Mouse (Mus musculus): ENCODE measurements around the gene Lzts2. TPM values are rescaled to one million over a fixed set of nuclear protein-coding genes. Genes with fewer than 3 reads are reported as not detected.

Lzts2 gene
- polyA plus RNA-seq, 1 experiment from 2014 or later: 47.9 TPM

- Histone ChIP-seq H3K4me3 (peak overlapping the region; percentile 73), H3K27me3 (ENCODE audit: poor library complexity, severe bottlenecking) (no peaks in the 10 kb centered on the region), H3K36me3 (replicated peaks) (peaks cover 76% of the 10 kb centered on the region), H3K27ac (peak overlapping the region; percentile 88), H3K9me3 (no peaks in the 10 kb centered on the region; the same call in 1 of the 2 replicates), H3K4me1 (peaks cover 35% of the 10 kb centered on the region)
- 55% methylated on average over 17 of the region's 17 CpGs for WGBS
- no peak for DNase-seq (ENCODE audit: extremely low spot score, low spot score)
Observed at GRCm38 (mm10) chr19:45007021-45007420, 7.2 kb upstream of the Lzts2 start.

DNA sequence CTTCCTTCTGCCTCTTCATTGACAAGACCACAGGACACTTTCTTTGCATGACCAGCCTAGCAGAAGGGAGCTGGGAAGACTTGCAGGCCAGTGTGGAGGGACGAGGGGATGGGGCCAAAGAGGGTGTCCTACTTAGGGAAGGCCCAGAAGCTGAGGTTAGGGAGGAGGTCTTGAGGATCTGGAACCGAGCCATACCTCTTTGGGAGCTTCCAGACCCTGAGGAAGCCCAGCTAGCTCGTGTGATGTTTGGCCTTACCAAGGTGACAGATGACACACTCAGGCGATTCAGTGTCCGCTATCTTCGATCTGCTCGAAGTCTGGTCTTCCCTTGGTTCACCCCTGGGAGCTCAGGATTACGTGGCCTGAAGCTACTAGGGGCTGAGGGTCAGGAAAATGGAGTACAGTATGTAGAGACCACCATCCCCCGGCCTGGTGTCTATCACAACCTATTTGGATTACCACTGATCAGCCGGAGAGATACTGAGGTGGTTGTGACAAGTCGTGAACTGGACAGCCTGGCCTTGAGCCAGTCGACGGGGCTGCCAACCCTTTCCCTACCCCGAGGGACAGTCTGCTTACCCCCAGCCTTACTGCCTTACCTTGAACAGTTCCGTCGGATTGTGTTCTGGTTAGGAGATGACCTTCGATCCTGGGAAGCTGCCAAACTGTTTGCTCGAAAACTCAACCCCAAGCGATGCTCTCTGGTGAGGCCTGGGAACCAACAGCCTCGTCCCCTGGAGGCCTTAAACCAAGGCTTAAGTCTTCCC is 6.6 kb upstream of the Lzts2 start:
- Histone ChIP-seq H3K27ac (0 out of 2 replicates have a peak overlapping the region, but pooled peaks have one; percentile 88), H3K27me3 (ENCODE audit: poor library complexity, severe bottlenecking) (no peaks in the 10 kb centered on the region), H3K4me3 (peak overlapping the region; percentile 73), H3K4me1 (peaks cover 36% of the 10 kb centered on the region), H3K36me3 (replicated peaks) (peaks cover 76% of the 10 kb centered on the region), H3K9me3 (no peaks in the 10 kb centered on the region; the same call in 1 of the 2 replicates)
- DNase-seq (ENCODE audit: extremely low spot score, low spot score): no peak
- WGBS: 94% methylated on average over 20 of the region's 20 CpGs

GRCm38 (mm10) chr19:45010646-45011045 is 3.6 kb upstream of the Lzts2 start:
- WGBS: 94% methylated on average over 4 of the region's 4 CpGs
- Histone ChIP-seq H3K36me3 (replicated peaks) (peaks cover 59% of the 10 kb centered on the region), H3K4me1 (peaks cover 57% of the 10 kb centered on the region), H3K9me3 (no peaks in the 10 kb centered on the region; the same call in 1 of the 2 replicates), H3K27ac (no peak overlapping the region), H3K27me3 (ENCODE audit: poor library complexity, severe bottlenecking) (no peaks in the 10 kb centered on the region), H3K4me3 (no peak overlapping the region)
- DNase-seq (ENCODE audit: extremely low spot score, low spot score): no peak

DNA sequence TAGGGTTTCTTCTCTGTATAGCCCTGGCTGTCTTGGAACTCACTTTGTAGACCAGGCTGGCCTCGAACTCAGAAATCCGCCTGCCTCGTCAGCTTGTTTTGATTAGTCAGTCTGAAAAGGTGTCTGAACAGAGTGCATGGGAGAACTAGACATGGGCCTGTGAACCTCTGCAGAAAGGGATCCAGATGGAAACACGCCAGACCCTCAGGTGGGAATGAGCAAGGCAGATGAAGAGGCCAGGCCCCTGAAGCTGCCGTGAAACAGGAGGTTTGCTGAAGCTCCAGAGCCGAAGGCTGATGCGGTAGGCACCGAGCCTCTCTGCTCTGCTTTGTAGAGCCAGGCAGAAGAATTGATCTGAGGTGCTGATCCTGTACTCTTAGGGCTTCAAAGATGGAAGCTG is 2.0 kb upstream of the Lzts2 start:
- H3K27me3 ChIP-seq (ENCODE audit: poor library complexity, severe bottlenecking): no peaks in the 10 kb centered on the region
- H3K9me3 ChIP-seq: no peaks in the 10 kb centered on the region; the same call in 1 of the 2 replicates
- peaks cover 62% of the 10 kb centered on the region for H3K4me1 ChIP-seq
- H3K27ac ChIP-seq: 0 out of 2 replicates have a peak overlapping the region, but pooled peaks have one; percentile 13
- WGBS: 80% methylated on average over 8 of the region's 8 CpGs
- peaks cover 58% of the 10 kb centered on the region for H3K36me3 ChIP-seq (replicated peaks)
- no peak for DNase-seq (ENCODE audit: extremely low spot score, low spot score)
- no peak overlapping the region for H3K4me3 ChIP-seq

DNA sequence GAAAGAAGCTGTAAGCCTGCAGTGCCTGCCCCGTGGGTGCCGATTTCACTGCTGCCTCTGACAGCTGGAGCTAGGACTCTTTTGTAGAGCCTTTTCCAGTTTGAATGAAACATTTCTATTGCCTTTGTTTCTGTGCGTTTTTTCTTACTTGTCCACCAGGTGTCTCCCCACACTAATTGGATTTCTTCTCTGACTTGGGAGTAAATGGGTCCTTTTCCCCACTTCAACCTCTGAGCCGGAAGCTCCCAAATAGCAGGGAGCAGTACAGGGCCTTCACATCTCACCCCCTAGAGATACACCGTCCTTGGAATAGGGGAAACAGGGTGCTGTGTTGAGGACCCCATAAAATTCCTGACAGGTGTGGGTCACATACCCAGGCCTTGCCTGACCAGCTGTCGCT is 1.6 kb upstream of the Lzts2 start:
- no peak for DNase-seq (ENCODE audit: extremely low spot score, low spot score)
- Histone ChIP-seq H3K27ac (0 out of 2 replicates have a peak overlapping the region, but pooled peaks have one; percentile 13), H3K27me3 (ENCODE audit: poor library complexity, severe bottlenecking) (no peaks in the 10 kb centered on the region), H3K36me3 (replicated peaks) (peaks cover 54% of the 10 kb centered on the region), H3K9me3 (no peaks in the 10 kb centered on the region; the same call in 1 of the 2 replicates), H3K4me1 (peaks cover 60% of the 10 kb centered on the region), H3K4me3 (no peak overlapping the region)
- 38% methylated on average over 6 of the region's 6 CpGs for WGBS

DNA sequence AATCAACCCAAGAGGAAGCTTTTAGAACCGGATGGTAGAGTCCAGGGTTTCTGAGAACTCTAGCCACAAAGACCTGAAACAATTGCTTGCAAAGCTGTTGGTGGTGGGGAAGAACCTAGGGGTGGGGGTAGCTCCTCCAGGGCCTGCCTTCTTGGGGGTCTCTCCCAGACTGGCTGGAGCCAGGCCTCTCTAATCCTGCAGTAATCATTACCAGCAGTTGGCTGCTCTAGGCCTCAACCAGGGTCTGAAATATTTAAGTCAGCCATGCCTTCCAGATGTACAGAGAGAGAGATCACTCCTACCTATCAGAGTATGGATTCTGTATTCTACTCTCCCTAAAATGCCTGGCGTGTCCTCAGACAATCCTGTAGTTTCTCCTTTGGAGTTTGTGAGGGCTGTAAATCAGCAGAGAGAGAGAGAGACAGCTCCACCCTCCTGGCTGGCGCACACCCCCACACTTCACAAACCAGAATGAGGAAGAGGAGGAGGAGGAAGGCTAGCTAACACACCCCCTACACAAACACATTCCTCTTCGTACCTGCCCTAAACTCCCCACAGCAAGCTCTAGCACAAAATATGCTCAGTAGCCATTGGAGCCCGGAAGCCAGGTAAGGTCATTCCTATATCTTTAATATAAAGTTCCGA is 511 bp upstream of the Lzts2 start:
- Histone ChIP-seq H3K4me1 (peaks cover 64% of the 10 kb centered on the region), H3K27me3 (ENCODE audit: poor library complexity, severe bottlenecking) (no peaks in the 10 kb centered on the region), H3K27ac (peak overlapping the region; percentile 98), H3K4me3 (no peak overlapping the region), H3K36me3 (replicated peaks) (peaks cover 43% of the 10 kb centered on the region), H3K9me3 (no peaks in the 10 kb centered on the region)
- 63% methylated on average over 6 of the region's 6 CpGs for WGBS
- DNase-seq (ENCODE audit: extremely low spot score, low spot score): no peak

GRCm38 (mm10) chr19:45014981-45015402 is 778 bp downstream of the Lzts2 start:
- Histone ChIP-seq H3K27ac (peak overlapping the region; percentile 98), H3K9me3 (no peaks in the 10 kb centered on the region), H3K36me3 (replicated peaks) (peaks cover 37% of the 10 kb centered on the region), H3K4me3 (peak overlapping the region; percentile 84), H3K27me3 (ENCODE audit: poor library complexity, severe bottlenecking) (no peaks in the 10 kb centered on the region), H3K4me1 (peaks cover 74% of the 10 kb centered on the region)
- no peak for DNase-seq (ENCODE audit: extremely low spot score, low spot score)
- WGBS: under 1% methylated on average over 25 of the region's 25 CpGs

GRCm38 (mm10) chr19:45015518-45016281 is 1.5 kb downstream of the Lzts2 start:
- Histone ChIP-seq H3K27me3 (ENCODE audit: poor library complexity, severe bottlenecking) (no peaks in the 10 kb centered on the region), H3K9me3 (no peaks in the 10 kb centered on the region), H3K4me3 (peak overlapping the region; percentile 84), H3K4me1 (peaks cover 81% of the 10 kb centered on the region), H3K27ac (peak overlapping the region; percentile 98), H3K36me3 (replicated peaks) (peaks cover 37% of the 10 kb centered on the region)
- DNase-seq (ENCODE audit: extremely low spot score, low spot score): peak; percentile 47
- under 1% methylated on average over 34 of the region's 34 CpGs for WGBS

DNA sequence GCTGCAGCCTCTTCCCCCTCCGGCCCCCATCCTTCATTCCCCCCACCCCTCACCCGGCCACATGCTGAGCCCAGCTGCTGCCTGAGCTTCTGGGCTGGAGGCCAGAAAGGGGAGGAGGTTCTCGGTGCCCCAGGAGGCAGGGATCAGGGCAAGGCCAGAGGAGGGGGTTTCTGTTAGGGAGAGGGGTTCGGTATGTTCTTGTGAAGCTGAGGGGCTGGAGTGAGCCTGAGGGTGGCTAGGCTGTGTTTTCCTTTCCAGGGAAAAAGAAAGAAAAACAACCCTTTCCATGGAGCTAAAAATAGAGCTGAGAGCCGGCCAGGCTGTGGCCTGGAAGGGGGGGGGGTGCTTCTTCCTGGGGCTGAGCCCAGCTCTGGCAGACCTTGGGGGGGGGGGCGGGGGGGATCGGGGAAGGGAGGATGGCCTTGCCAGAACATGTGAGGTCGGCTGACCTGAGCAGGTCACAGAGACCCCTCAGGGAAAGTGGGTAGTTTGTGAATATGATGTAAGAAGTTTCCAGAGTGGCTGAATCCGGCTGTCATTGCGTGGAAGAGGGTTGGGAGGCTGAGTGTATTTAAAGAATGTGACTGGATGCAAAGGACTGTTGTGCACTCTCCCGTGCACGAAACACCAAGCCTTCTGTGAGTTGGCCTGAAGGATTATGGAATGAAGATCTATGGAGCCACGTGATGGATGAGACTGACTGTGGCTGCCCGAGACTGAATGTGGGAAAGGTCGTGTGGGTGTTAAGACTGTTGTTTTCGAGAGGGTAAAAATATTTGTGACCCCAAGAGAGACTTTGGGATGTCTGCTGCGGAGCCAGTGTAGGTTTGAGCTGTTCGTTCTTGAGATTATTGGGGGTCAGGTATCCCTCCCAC is 2.4 kb downstream of the Lzts2 start:
- no peaks in the 10 kb centered on the region for H3K9me3 ChIP-seq
- H3K4me1 ChIP-seq: peaks cover 90% of the 10 kb centered on the region
- under 1% methylated on average over 17 of the region's 18 CpGs for WGBS
- peak; percentile 72 for DNase-seq (ENCODE audit: extremely low spot score, low spot score)
- no peaks in the 10 kb centered on the region for H3K27me3 ChIP-seq (ENCODE audit: poor library complexity, severe bottlenecking)
- peak overlapping the region; percentile 84 for H3K4me3 ChIP-seq
- H3K36me3 ChIP-seq (replicated peaks): peaks cover 37% of the 10 kb centered on the region
- H3K27ac ChIP-seq: peak overlapping the region; percentile 98

DNA sequence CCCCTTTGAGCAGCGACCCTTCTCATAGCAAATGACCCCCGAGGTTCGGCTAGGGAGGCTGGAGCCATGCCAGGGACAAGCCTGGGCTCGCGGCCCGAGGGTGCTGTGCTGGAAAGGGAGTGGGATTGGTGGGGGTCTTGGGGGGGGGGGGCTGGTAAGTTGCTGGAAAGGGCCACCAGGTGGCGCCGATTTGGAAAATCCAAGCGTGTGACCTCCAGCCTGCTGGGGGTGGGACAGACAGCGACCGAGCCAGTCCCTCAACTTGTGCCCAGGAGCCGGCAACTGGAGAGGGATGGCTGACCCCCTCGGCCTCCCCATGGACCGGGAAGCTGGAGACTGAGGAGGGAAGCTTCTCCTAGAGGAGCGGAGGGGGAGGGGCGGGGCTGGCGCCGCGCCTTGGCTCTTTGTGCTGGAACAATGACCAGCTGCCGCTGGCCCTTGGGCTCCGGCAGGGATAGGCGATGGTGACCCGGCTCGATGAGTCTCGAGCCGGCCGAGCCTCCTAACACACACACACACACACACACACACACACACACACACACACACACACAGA is 3.1 kb downstream of the Lzts2 start:
- WGBS: 0% methylated on average over 27 of the region's 27 CpGs
- H3K27me3 ChIP-seq (ENCODE audit: poor library complexity, severe bottlenecking): no peaks in the 10 kb centered on the region
- peak; percentile 88 for DNase-seq (ENCODE audit: extremely low spot score, low spot score)
- no peaks in the 10 kb centered on the region for H3K9me3 ChIP-seq
- H3K36me3 ChIP-seq (replicated peaks): peaks cover 37% of the 10 kb centered on the region
- H3K4me3 ChIP-seq: peak overlapping the region; percentile 84
- H3K4me1 ChIP-seq: peaks cover 90% of the 10 kb centered on the region
- H3K27ac ChIP-seq: peak overlapping the region; percentile 98

DNA sequence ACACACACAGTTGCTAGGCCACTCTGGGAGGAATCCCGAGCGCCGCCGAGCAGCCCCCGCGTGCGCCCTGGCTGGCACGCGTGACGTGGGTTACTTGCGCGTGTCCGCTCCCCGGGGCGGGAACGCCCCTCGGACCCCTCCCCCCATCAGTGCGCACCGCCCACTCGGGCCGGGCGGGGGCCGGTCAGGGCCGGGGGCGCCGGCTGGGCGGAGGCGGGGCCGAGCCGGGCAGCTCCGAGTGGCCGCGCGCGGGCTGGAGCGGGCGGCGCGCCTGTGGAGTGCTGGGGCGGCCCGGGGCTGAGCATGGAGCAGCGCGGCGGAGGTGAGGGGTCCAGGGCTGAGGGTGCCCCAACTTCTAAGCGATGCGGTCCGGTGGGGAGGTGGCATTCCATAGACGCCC is 3.7 kb downstream of the Lzts2 start:
- under 1% methylated on average over 48 of the region's 48 CpGs for WGBS
- no peaks in the 10 kb centered on the region for H3K27me3 ChIP-seq (ENCODE audit: poor library complexity, severe bottlenecking)
- DNase-seq (ENCODE audit: extremely low spot score, low spot score): peak; percentile 77
- peaks cover 84% of the 10 kb centered on the region for H3K4me1 ChIP-seq
- H3K4me3 ChIP-seq: peak overlapping the region; percentile 84
- H3K9me3 ChIP-seq: no peaks in the 10 kb centered on the region
- H3K36me3 ChIP-seq (replicated peaks): peaks cover 37% of the 10 kb centered on the region
- H3K27ac ChIP-seq: peak overlapping the region; percentile 98

All from forebrain, embryonic 10.5 days (tissue).